ENCODE assay signal across 21 mouse cellular contexts in the genomic region with DNA sequence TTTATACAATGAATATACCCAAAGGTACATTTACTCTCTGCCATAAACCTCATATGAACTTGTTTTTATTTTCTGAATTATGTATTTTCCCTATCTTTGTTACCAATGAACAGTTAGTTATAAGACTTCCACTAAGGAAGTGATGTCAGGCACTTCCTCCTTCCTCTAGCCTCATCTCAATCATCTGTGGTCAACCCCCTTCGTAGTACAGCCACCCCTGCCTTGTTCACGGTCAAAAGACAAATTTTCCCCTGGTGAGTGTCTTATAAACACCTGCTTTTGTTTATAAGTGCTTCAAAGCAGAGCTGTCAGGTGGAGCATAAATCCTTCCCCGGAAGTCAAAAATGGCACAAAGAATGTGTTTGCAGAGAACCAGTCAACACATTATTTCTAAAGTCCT.
A peak's percentile ranks its signal among the peaks of the same experiment; 100 is the strongest.
DNase-seq lines count a peak whose midpoint lies in the region; ATAC-seq and TF ChIP-seq lines count a peak whose summit lies in the region.
"Had no signal": no experiment of that assay in that cellular context is flagged by ENCODE, and none has a peak within 500 bp of the region (broad histone marks: within the 10 kb centered on the region; RNA-seq: fewer than 3 reads in every experiment).

No protein-coding gene starts in this region.

- H3K9ac ChIP-seq in CH12.LX (ENCODE audit: insufficient read depth, low read depth) = no peak overlapping the region
- H3K9ac ChIP-seq: embryonic facial prominence, embryonic 15.5 days; heart, embryonic 12.5 days; hindbrain, embryonic 14.5 days; intestine, embryonic 15.5 days had no signal

- TF ChIP-seq RAD21 in CH12.LX (IDR thresholded peaks at IDR 0.05; ENCODE audit: low read depth, low read length) = no peak

- no peaks in the 10 kb centered on the region for H3K27me3 ChIP-seq in CH12.LX (replicated peaks)
- H3K27me3 ChIP-seq: embryonic facial prominence, embryonic 15.5 days; heart, embryonic 12.5 days; intestine, embryonic 15.5 days had no signal

- no peak for TF ChIP-seq POLR2A in CH12.LX (IDR thresholded peaks at IDR 0.05; ENCODE audit: low read depth, low read length)

- H3K36me3 ChIP-seq in CH12.LX (replicated peaks in 1 of 2; ENCODE audit: control insufficient read depth in 1 of 2, insufficient read depth in 1 of 2, low read length in 1 of 2) = no peaks in the 10 kb centered on the region
- H3K36me3 ChIP-seq: embryonic facial prominence, embryonic 15.5 days; forebrain, embryonic 10.5 days; heart, embryonic 12.5 days; intestine, embryonic 15.5 days had no signal

- ATAC-seq in hematopoietic stem cell, adult 5-6 weeks (replicated peaks in 1 of 2; ENCODE audit: insufficient read depth in 1 of 2, low FRiP score in 2 of 2, low TSS enrichment in 1 of 2, low read depth in 1 of 2, poor library complexity in 2 of 2, severe bottlenecking in 2 of 2) = peak; percentile 76 to 87
- ATAC-seq: forebrain, embryonic 14.5 days; intestine, embryonic 15.5 days had no signal

- H3K4me2 ChIP-seq in CH12.LX (ENCODE audit: insufficient read depth, low read depth, poor library complexity, severe bottlenecking) = no peak overlapping the region
- H3K4me2 ChIP-seq: embryonic facial prominence, embryonic 15.5 days; heart, embryonic 12.5 days; hindbrain, embryonic 14.5 days; intestine, embryonic 15.5 days had no signal

- H3K4me3 ChIP-seq in CH12.LX (replicated peaks in 1 of 3; ENCODE audit: low read depth in 2 of 3, low read length in 2 of 3, poor library complexity in 1 of 3) = no peak overlapping the region
- H3K4me3 ChIP-seq: embryonic facial prominence, embryonic 15.5 days; erythroblast, embryonic 14.5 days; forebrain, embryonic 10.5 days; heart, adult 2 months; heart, embryonic 12.5 days; intestine, embryonic 15.5 days had no signal

- peaks cover 24% of the 10 kb centered on the region for H3K9me3 ChIP-seq in CH12.LX (replicated peaks; ENCODE audit: low read length)
- H3K9me3 ChIP-seq: embryonic facial prominence, embryonic 15.5 days; forebrain, embryonic 10.5 days; heart, embryonic 12.5 days; intestine, embryonic 15.5 days had no signal

- no peaks in the 10 kb centered on the region for H3K79me2 ChIP-seq in CH12.LX (replicated peaks; ENCODE audit: control insufficient read depth, extremely low read depth, insufficient read depth, poor library complexity, severe bottlenecking)

- TF ChIP-seq CTCF in CH12.LX (conservative IDR thresholded peaks at IDR 0.05 in 1 of 2, IDR thresholded peaks at IDR 0.05 in 1 of 2; ENCODE audit: low read depth in 2 of 2, low read length in 2 of 2) = no peak

- no peaks in the 10 kb centered on the region for H3K4me1 ChIP-seq in CH12.LX (ENCODE audit: control insufficient read depth in 1 of 2, insufficient read depth in 2 of 2)
- H3K4me1 ChIP-seq: intestine, embryonic 15.5 days had no signal

- intact Hi-C loops in left cerebral cortex, postnatal 25 days (cut with DNase I) = no loop called here

- no peak for TF ChIP-seq EP300 in CH12.LX (IDR thresholded peaks at IDR 0.05; ENCODE audit: low read length)

- DNase-seq in A20 (ENCODE audit: low read depth, low spot score) (peak; percentile 80), CH12.LX (ENCODE audit: extremely low read depth) (peak; percentile 4)
- DNase-seq in left cerebral cortex, postnatal 25 days (ENCODE audit: low spot score in 2 of 2) = no peak
- no peak for DNase-seq in gastrocnemius, postnatal 25 days
- DNase-seq in thymus, postnatal 25 days = no peak
- DNase-seq: adrenal gland, adult 2 months; adrenal gland, postnatal 25 days; cerebellum, adult 18-20 months; cerebellum, adult 9-11 months; cerebellum, postnatal 36 days; embryo, embryonic 11 days; heart, adult 2 months; heart, postnatal 4 days had no signal

- dilution Hi-C loops in CH12.LX (cut with MboI; ENCODE audit: extremely low pct_ligation_motif_present, extremely low pct_unique_long_range_greater_than_20kb, low sequenced_read_pairs) = no loop called here

- H3K27ac ChIP-seq in CH12.LX (ENCODE audit: insufficient read depth, low read depth) = no peak overlapping the region
- H3K27ac ChIP-seq: embryonic facial prominence, embryonic 15.5 days; forebrain, embryonic 10.5 days; heart, adult 2 months; hindbrain, embryonic 14.5 days; intestine, embryonic 15.5 days had no signal

- in situ Hi-C loops in CH12.LX (cut with MboI; ENCODE audit: low pct_ligation_motif_present, low pct_unique_long_range_greater_than_20kb, low sequenced_read_pairs) = no loop called here

TF ChIP-seq in CH12.LX, 34 proteins besides CTCF, POLR2A, EP300 and RAD21:
- TF ChIP-seq E2F4 (IDR thresholded peaks at IDR 0.05; ENCODE audit: insufficient replicate concordance, low read depth, low read length) (no peak), BHLHE40 (IDR thresholded peaks at IDR 0.05; ENCODE audit: low read depth, low read length) (no peak), UBTF (IDR thresholded peaks at IDR 0.05; ENCODE audit: low read depth, low read length) (no peak), GABPA (IDR thresholded peaks at IDR 0.05; ENCODE audit: insufficient replicate concordance, low read depth, low read length) (no peak), CHD1 (IDR thresholded peaks at IDR 0.05; ENCODE audit: low read depth, low read length) (no peak), JUN (IDR thresholded peaks at IDR 0.05; ENCODE audit: insufficient read depth, low read depth, low read length) (no peak), ZKSCAN1 (IDR thresholded peaks at IDR 0.05; ENCODE audit: borderline replicate concordance, low read depth, low read length) (no peak), KAT2A (IDR thresholded peaks at IDR 0.05; ENCODE audit: insufficient replicate concordance, low read length) (no peak), MAX (IDR thresholded peaks at IDR 0.05; ENCODE audit: low read length) (no peak)

Comparison
In these comparisons a context has a peak if more than half of its experiments do, and no peak if none do; other contexts are left out.
1. DNase-seq: peak in A20 (single experiment) and CH12.LX (single experiment); none in left cerebral cortex, postnatal 25 days (0 of 2), gastrocnemius, postnatal 25 days (single experiment) and thymus, postnatal 25 days (single experiment).